Mouse (Mus musculus): ENCODE measurements around the gene Relch. TPM values are rescaled to one million over a fixed set of nuclear protein-coding genes. Genes with fewer than 3 reads are reported as not detected.

The Relch gene
- total and polyA plus RNA-seq, 3 experiments: 29.2 to 41.9 (median 39.0) TPM

GRCm38 (mm10) chr1:105674763-105675162 is 11.1 kb downstream of the Relch start:
- DNase-seq (ENCODE audit: low read depth, low spot score): no peak
- Histone ChIP-seq H3K36me3 (ENCODE audit: control insufficient read depth in 1 of 2, insufficient read depth in 2 of 2, low read length in 2 of 2) (peaks cover 7 to 30% of the 10 kb centered on the region in 2 experiments), H3K27ac (ENCODE audit: control insufficient read depth, low read depth, low read length) (no peak overlapping the region), H3K9me3 (replicated peaks; ENCODE audit: insufficient read depth, low read length) (no peaks in the 10 kb centered on the region), H3K27me3 (ENCODE audit: control insufficient read depth in 1 of 2, insufficient read depth in 2 of 2, low read length in 2 of 2) (no peaks in the 10 kb centered on the region), H3K4me1 (ENCODE audit: control insufficient read depth in 1 of 2, insufficient read depth in 2 of 2, low read length in 2 of 2) (peaks cover 3 to 8% of the 10 kb centered on the region in 2 experiments), H3K4me3 (ENCODE audit: control insufficient read depth in 1 of 2, insufficient read depth in 1 of 2, low read depth in 2 of 2, low read length in 2 of 2) (no peak overlapping the region), H3K9ac (ENCODE audit: control insufficient read depth, low read depth, low read length, poor library complexity, severe bottlenecking) (no peak overlapping the region), H3K79me2 (ENCODE audit: control insufficient read depth, insufficient read depth, low read length, poor library complexity) (peaks cover 35% of the 10 kb centered on the region)
- TF ChIP-seq TCF12 (IDR thresholded peaks at IDR 0.05; ENCODE audit: low read depth, low read length) (no peak), HCFC1 (IDR thresholded peaks at IDR 0.05; ENCODE audit: low read depth, low read length) (no peak), NELFE (IDR thresholded peaks at IDR 0.05; ENCODE audit: low read depth, low read length) (no peak), ZMIZ1 (IDR thresholded peaks at IDR 0.05; ENCODE audit: low read depth, low read length) (no peak), GABPA (IDR thresholded peaks at IDR 0.05; ENCODE audit: low read depth, low read length) (no peak), GATA1 (IDR thresholded peaks at IDR 0.05; ENCODE audit: low read depth, low read length) (no peak), BHLHE40 (IDR thresholded peaks at IDR 0.05; ENCODE audit: borderline replicate concordance, low read depth, low read length) (no peak), POLR2A (IDR thresholded peaks at IDR 0.05; ENCODE audit: control insufficient read depth in 1 of 2, insufficient read depth in 1 of 2, low read depth in 1 of 2, low read length in 2 of 2, poor library complexity in 1 of 2) (no peak), SMC3 (IDR thresholded peaks at IDR 0.05; ENCODE audit: low read depth, low read length) (no peak), CHD1 (IDR thresholded peaks at IDR 0.05; ENCODE audit: low read depth, low read length) (no peak), SIN3A (IDR thresholded peaks at IDR 0.05; ENCODE audit: low read length) (no peak)

GRCm38 (mm10) chr1:105680587-105680986 is 16.9 kb downstream of the Relch start:
- H3K27me3 ChIP-seq (ENCODE audit: control insufficient read depth in 1 of 2, insufficient read depth in 2 of 2, low read length in 2 of 2): no peaks in the 10 kb centered on the region
- H3K27ac ChIP-seq (ENCODE audit: control insufficient read depth, low read depth, low read length): no peak overlapping the region
- H3K79me2 ChIP-seq (ENCODE audit: control insufficient read depth, insufficient read depth, low read length, poor library complexity): peaks cover 9% of the 10 kb centered on the region
- peak; percentile 69 for DNase-seq (ENCODE audit: low read depth, low spot score)
- peaks cover 8 to 13% of the 10 kb centered on the region in 2 experiments for H3K36me3 ChIP-seq (ENCODE audit: control insufficient read depth in 1 of 2, insufficient read depth in 2 of 2, low read length in 2 of 2)
- no peak overlapping the region for H3K4me3 ChIP-seq (ENCODE audit: control insufficient read depth in 1 of 2, insufficient read depth in 1 of 2, low read depth in 2 of 2, low read length in 2 of 2)
- TF ChIP-seq NRF1 (IDR thresholded peaks at IDR 0.05; ENCODE audit: insufficient read depth, low read depth, low read length, poor library complexity, severe bottlenecking) (no peak), JUND (IDR thresholded peaks at IDR 0.05; ENCODE audit: low read depth, low read length) (no peak), ZC3H11A (IDR thresholded peaks at IDR 0.05; ENCODE audit: low read depth, low read length) (0 out of 2 replicates have a peak, but pooled peaks have one; percentile 21), TCF12 (IDR thresholded peaks at IDR 0.05; ENCODE audit: low read depth, low read length) (no peak), CTCF (IDR thresholded peaks at IDR 0.05 in 2 of 3, conservative IDR thresholded peaks at IDR 0.05 in 1 of 3; ENCODE audit: control insufficient read depth in 1 of 3, insufficient read depth in 1 of 3, low read depth in 2 of 3, low read length in 3 of 3, poor library complexity in 1 of 3, severe bottlenecking in 1 of 3) (peak; percentile 52 to 71 (median 63)), RCOR1 (IDR thresholded peaks at IDR 0.05; ENCODE audit: low read depth, low read length) (no peak), UBTF (IDR thresholded peaks at IDR 0.05; ENCODE audit: borderline replicate concordance, insufficient read depth, low read depth, low read length) (no peak), MYC (IDR thresholded peaks at IDR 0.05; ENCODE audit: low read depth, low read length) (0 out of 2 replicates have a peak, but pooled peaks have one; percentile 52), SMC3 (IDR thresholded peaks at IDR 0.05; ENCODE audit: low read depth, low read length) (peak; percentile 64), SIN3A (IDR thresholded peaks at IDR 0.05; ENCODE audit: low read length) (no peak), POLR2AphosphoS5 (IDR thresholded peaks at IDR 0.05; ENCODE audit: borderline replicate concordance, low read depth, low read length) (no peak), TAL1 (IDR thresholded peaks at IDR 0.05; ENCODE audit: low read length) (no peak), ZKSCAN1 (IDR thresholded peaks at IDR 0.05; ENCODE audit: low read depth, low read length) (no peak), NELFE (IDR thresholded peaks at IDR 0.05; ENCODE audit: low read depth, low read length) (no peak), RAD21 (IDR thresholded peaks at IDR 0.05; ENCODE audit: low read depth, low read length) (peak; percentile 68), GABPA (IDR thresholded peaks at IDR 0.05; ENCODE audit: low read depth, low read length) (no peak), POLR2A (IDR thresholded peaks at IDR 0.05; ENCODE audit: control insufficient read depth in 1 of 2, insufficient read depth in 1 of 2, low read depth in 1 of 2, low read length in 2 of 2, poor library complexity in 1 of 2) (no peak), CHD1 (IDR thresholded peaks at IDR 0.05; ENCODE audit: low read depth, low read length) (no peak), HCFC1 (IDR thresholded peaks at IDR 0.05; ENCODE audit: low read depth, low read length) (no peak), MAZ (IDR thresholded peaks at IDR 0.05; ENCODE audit: low read depth, low read length) (no peak), GATA1 (IDR thresholded peaks at IDR 0.05; ENCODE audit: low read depth, low read length) (no peak), USF2 (IDR thresholded peaks at IDR 0.05; ENCODE audit: borderline replicate concordance in 1 of 2, insufficient read depth in 1 of 2, low read depth in 1 of 2, low read length in 2 of 2) (no peak), E2F4 (IDR thresholded peaks at IDR 0.05; ENCODE audit: borderline replicate concordance, low read depth, low read length) (no peak), POLR2AphosphoS2 (IDR thresholded peaks at IDR 0.05; ENCODE audit: low read length) (no peak), ZMIZ1 (IDR thresholded peaks at IDR 0.05; ENCODE audit: low read depth, low read length) (no peak), ETS1 (IDR thresholded peaks at IDR 0.05; ENCODE audit: low read depth, low read length) (no peak)
- peaks cover 0 to 3% of the 10 kb centered on the region in 2 experiments; a peak in 2 of 4 replicates for H3K4me1 ChIP-seq (ENCODE audit: control insufficient read depth in 1 of 2, insufficient read depth in 2 of 2, low read length in 2 of 2)
- H3K9ac ChIP-seq (ENCODE audit: control insufficient read depth, low read depth, low read length, poor library complexity, severe bottlenecking): no peak overlapping the region
- no peaks in the 10 kb centered on the region for H3K9me3 ChIP-seq (replicated peaks; ENCODE audit: insufficient read depth, low read length)
